In the genomic region with DNA sequence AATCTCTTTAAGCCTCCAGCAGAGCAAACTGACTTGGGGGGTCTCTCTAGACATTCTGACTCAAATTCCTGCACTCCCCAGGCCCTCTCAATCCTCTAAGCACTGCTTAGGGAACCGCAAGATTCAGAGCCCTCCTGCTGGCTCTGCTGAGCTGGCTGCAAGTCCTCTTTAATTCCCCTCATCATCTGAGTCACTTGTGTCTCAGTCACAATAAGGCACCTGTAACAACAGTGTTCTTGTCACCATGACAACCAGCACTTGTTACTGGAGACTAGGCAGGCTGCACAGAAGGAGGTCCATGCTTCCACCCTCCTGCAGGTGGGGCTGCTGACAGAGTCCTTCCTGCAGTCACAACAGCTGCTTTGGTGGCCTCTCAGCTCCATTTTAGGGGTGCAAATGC, we compare ENCODE assay signal across 10 mouse cellular contexts.
A peak's percentile ranks its signal among the peaks of the same experiment; 100 is the strongest.
DNase-seq lines count a peak whose midpoint lies in the region; ATAC-seq lines count a peak whose summit lies in the region.
"Had no signal": no experiment of that assay in that cellular context is flagged by ENCODE, and none has a peak within 500 bp of the region (broad histone marks: within the 10 kb centered on the region; RNA-seq: fewer than 3 reads in every experiment).

No protein-coding gene starts in this region.

- no peaks in the 10 kb centered on the region for H3K36me3 ChIP-seq in hindbrain, embryonic 12.5 days
- no peaks in the 10 kb centered on the region for H3K36me3 ChIP-seq in midbrain, embryonic 13.5 days
- no peaks in the 10 kb centered on the region for H3K36me3 ChIP-seq in liver, embryonic 11.5 days (ENCODE audit: control insufficient read depth, insufficient read depth, low read length)

- no peaks in the 10 kb centered on the region for H3K27me3 ChIP-seq in hindbrain, embryonic 12.5 days
- H3K27me3 ChIP-seq in midbrain, embryonic 13.5 days: no peaks in the 10 kb centered on the region
- H3K27me3 ChIP-seq in liver, embryonic 11.5 days (replicated peaks; ENCODE audit: control insufficient read depth, insufficient read depth, low read length): no peaks in the 10 kb centered on the region
- H3K27me3 ChIP-seq: Patski had no signal

- no peaks in the 10 kb centered on the region for H3K9me3 ChIP-seq in hindbrain, embryonic 12.5 days (replicated peaks)
- no peaks in the 10 kb centered on the region for H3K9me3 ChIP-seq in midbrain, embryonic 13.5 days
- H3K9me3 ChIP-seq in liver, embryonic 11.5 days (ENCODE audit: control insufficient read depth, low read length): no peaks in the 10 kb centered on the region

- H3K4me1 ChIP-seq in hindbrain, embryonic 12.5 days: no peaks in the 10 kb centered on the region
- H3K4me1 ChIP-seq in midbrain, embryonic 13.5 days (replicated peaks): peaks cover 5% of the 10 kb centered on the region
- H3K4me1 ChIP-seq in liver, embryonic 11.5 days (replicated peaks; ENCODE audit: control insufficient read depth, insufficient read depth, low read length): no peaks in the 10 kb centered on the region

- ATAC-seq in hindbrain, embryonic 12.5 days (ENCODE audit: low FRiP score): peak; percentile 61; the same call in 1 of the 2 replicates
- peak; percentile 91 for ATAC-seq in midbrain, embryonic 13.5 days
- no peak for ATAC-seq in liver, embryonic 11.5 days (replicated peaks; ENCODE audit: low FRiP score)
- ATAC-seq: Patski had no signal

- H3K4me2 ChIP-seq in hindbrain, embryonic 12.5 days (replicated peaks): no peak overlapping the region
- no peak overlapping the region for H3K4me2 ChIP-seq in midbrain, embryonic 13.5 days (replicated peaks)
- no peak overlapping the region for H3K4me2 ChIP-seq in liver, embryonic 11.5 days

- no peak overlapping the region for H3K27ac ChIP-seq in hindbrain, embryonic 12.5 days
- H3K27ac ChIP-seq in midbrain, embryonic 13.5 days: no peak overlapping the region
- no peak overlapping the region for H3K27ac ChIP-seq in liver, embryonic 11.5 days (ENCODE audit: low read depth, low read length)

- H3K9ac ChIP-seq in hindbrain, embryonic 12.5 days: no peak overlapping the region
- H3K9ac ChIP-seq in midbrain, embryonic 13.5 days (replicated peaks): no peak overlapping the region
- no peak overlapping the region for H3K9ac ChIP-seq in liver, embryonic 11.5 days (ENCODE audit: low read depth, low read length)

- H3K4me3 ChIP-seq in hindbrain, embryonic 12.5 days: no peak overlapping the region
- no peak overlapping the region for H3K4me3 ChIP-seq in midbrain, embryonic 13.5 days (replicated peaks)
- H3K4me3 ChIP-seq in liver, embryonic 11.5 days (ENCODE audit: low read depth, low read length): no peak overlapping the region

- DNase-seq in R1 (ENCODE audit: low read depth, low spot score): peak; percentile 88
- DNase-seq in embryo, embryonic 11.5 days (ENCODE audit: low read depth, low spot score): peak; percentile 26
- no peak for DNase-seq in liver, embryonic 11.5 days (ENCODE audit: low spot score)
- DNase-seq in MN1 (ENCODE audit: low spot score): no peak
- no peak for DNase-seq in heart, postnatal 4 days
- no peak for DNase-seq in spleen, postnatal 4 days (ENCODE audit: low spot score in 2 of 2)
- DNase-seq: cerebellum, postnatal 10 days had no signal

- 4% methylated on average over 1 of the region's 1 CpGs for WGBS in hindbrain, embryonic 12.5 days
- WGBS in midbrain, embryonic 13.5 days: 8% methylated on average over 1 of the region's 1 CpGs
- WGBS in liver, embryonic 11.5 days: 0% methylated on average over 1 of the region's 1 CpGs

Comparison
In these comparisons a context has a peak if more than half of its experiments do, and no peak if none do; other contexts are left out.
1. DNase-seq: peak in R1 (single experiment) and embryo, embryonic 11.5 days (single experiment); none in liver, embryonic 11.5 days (single experiment), MN1 (single experiment), heart, postnatal 4 days (single experiment) and spleen, postnatal 4 days (0 of 2).